Mouse (Mus musculus): ENCODE measurements around the gene Gm20521. TPM values are rescaled to one million over a fixed set of nuclear protein-coding genes. Genes with fewer than 3 reads are reported as not detected.

Gm20521 gene
- total RNA-seq (2023), result 0.83 TPM

GRCm38 (mm10) chr14:54883154-54884021, at the start of gene Gm20521, which contains the start of gene Bcl2l2:
Gene Gm20521, plus strand, starts transcription at chr14:54883441.
Gene Bcl2l2, plus strand, starts transcription at chr14:54883377.

GRCm38 (mm10) chr14:54870861-54871260, 12.4 kb upstream of the Gm20521 start, which contains the start of gene Homez:
Gene Homez, minus strand, starts transcription at chr14:54870961.

DNA sequence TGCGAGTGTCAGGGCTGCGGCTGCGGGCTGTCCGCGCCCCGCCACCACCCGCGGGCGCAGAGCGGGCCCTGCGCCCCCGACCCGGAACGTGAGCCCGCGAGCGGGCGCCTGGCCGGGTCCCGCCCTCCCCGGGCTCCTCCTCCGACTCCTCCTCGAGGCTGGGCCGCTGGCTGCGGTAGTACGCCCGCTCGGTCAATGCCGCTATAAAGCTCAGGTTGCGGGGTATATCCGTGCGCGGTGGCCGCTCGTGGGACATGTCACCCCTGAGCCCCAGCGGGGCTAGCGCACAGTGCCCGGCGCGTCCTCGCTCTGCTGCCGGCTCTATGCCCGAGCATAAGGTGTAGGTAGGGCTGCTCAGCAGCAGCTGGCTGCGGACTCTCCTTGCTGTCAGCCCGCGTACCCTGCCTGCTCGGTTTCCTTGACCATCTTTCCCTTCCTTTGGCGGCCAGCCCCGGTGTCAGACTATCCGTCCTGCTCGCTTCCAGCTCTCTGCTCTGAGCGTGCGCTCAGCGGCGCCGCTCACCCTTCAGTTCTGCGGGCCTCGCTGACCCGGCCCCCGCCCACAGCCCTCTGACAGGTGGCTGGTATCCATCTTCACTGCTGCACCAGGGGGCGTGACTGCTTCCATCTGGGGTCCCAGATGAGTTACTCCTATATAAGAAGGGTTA, 6.1 kb upstream of the Gm20521 start, which contains the start of gene Ppp1r3e:
Ppp1r3e (minus strand) TSS at position 503 of the 668 bp plus-strand sequence.

GRCm38 (mm10) chr14:54892200-54892599, 9.0 kb downstream of the Gm20521 start, which contains the start of gene Pabpn1:
Gene Pabpn1, plus strand, starts transcription at chr14:54892500.

GRCm38 (mm10) chr14:54912886-54913285, 29.6 kb downstream of the Gm20521 start, which contains the start of gene Slc22a17:
Gene Slc22a17, minus strand, starts transcription at chr14:54913132.

GRCm38 (mm10) chr14:54925349-54926342, 42.4 kb downstream of the Gm20521 start, which contains the start of gene Efs:
Gene Efs, minus strand, starts transcription at chr14:54926126.

DNA sequence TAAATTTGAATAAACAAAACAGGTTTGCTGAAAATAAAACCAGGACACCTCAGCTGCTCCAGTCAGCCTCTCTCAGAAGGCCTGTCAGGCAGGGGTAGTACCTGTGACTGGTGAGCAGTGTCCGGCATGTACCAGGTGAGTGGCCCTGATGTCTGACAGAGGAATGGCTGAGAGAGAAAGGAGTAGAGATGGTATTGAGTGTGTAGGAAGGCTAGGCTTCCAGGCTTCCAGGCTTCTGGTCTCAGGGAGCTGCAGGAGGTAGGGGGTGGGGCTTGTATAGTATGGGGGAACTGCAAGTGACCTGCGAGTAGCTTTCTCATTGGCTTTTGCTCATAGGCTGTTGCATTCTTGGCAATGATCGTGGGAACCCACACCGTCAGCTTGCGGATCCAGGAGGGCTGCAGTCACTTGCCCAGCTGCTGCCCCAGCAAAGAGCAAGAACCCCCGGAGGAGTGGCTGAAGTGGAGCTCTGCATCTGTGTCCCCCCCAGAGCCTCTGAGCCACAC, 49.5 kb downstream of the Gm20521 start, which contains the start of gene Il25:
Il25 (plus strand) TSS at position 51 of the 506 bp plus-strand sequence.

DNA sequence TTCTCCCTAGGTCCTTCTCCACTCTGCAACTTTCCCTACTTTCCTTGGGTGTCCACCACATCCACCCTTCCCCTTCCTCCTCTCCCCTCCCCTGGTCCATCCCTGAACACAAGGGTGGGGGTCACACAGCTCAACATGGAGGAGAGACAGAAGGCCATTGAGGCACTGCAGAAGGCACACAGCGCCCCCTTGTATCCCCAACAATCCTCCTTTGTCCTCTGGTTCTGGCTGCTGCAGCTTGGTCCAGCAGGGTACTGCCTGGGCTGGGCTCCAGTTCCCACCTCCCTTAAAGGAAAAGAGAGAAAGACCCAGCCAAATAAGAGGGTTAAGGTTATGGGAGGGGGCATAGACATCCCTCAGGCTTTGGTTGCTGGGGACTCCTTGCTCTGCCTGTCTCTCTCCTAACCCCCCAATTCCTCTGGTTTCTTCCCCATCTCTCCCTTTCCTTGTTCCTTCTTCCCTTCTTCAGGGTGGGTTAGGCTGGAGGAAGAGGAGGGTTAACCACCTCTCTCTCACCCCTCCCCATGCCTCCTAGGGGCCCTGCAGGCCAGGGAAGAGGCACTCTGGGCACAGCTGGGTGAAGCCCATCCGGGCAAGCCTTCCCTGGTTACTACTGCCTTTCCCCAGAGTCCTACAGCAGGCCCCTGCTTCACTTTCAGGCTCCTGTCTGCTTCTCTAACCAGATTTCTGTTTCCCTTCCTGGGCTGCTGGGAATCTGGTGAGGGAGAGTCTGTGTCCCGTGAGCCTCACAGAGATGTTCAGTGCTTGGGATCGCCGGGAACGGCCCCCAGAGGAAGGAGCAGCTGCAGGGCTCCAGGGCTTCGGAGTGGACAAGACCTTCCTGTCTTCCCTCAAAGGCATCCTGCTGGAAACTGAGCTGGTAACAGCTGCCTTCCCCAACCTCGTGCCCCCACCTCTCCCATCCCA, 52.9 kb downstream of the Gm20521 start, which contains the start of gene Cmtm5:
Cmtm5 (plus strand) TSS at position 358 of the 927 bp plus-strand sequence.

Other genes starting within 250 kb of the Gm20521 start
- gene Gm17606, start 242.5 kb upstream of the Gm20521 start, total RNA-seq (2023), result not detected
- gene Cdh24, start 242.1 kb upstream of the Gm20521 start, total RNA-seq (2023), result 6.2 TPM
- gene 1700123O20Rik, start 197.2 kb upstream of the Gm20521 start, total RNA-seq (2023), result 29.9 TPM
- gene Acin1, start 196.5 kb upstream of the Gm20521 start, total RNA-seq (2023), result 537 TPM
- gene Gm29776, start 184.6 kb upstream of the Gm20521 start, total RNA-seq (2023), result not detected
- gene Cebpe, start 171.3 kb upstream of the Gm20521 start, total RNA-seq (2023), result 0.55 TPM
- 0.43 TPM for gene Slc7a8, start 101.5 kb upstream of the Gm20521 start, total RNA-seq (2023)
- gene Rnf212b, start 69.3 kb upstream of the Gm20521 start, total RNA-seq (2023), result not detected
- gene Homez, start 12.5 kb upstream of the Gm20521 start, total RNA-seq (2023), result 6.8 TPM
- gene Ppp1r3e, start 5.9 kb upstream of the Gm20521 start, total RNA-seq (2023), result 12.5 TPM
- gene Bcl2l2, start 64 bp upstream of the Gm20521 start, total RNA-seq (2023), result 3.6 TPM
- 231 TPM for gene Pabpn1, start 9.1 kb downstream of the Gm20521 start, total RNA-seq (2023)
- 2.8 TPM for gene Slc22a17, start 29.7 kb downstream of the Gm20521 start, total RNA-seq (2023)
- not detected for gene Efs, start 42.7 kb downstream of the Gm20521 start, total RNA-seq (2023)
- not detected for gene Il25, start 49.3 kb downstream of the Gm20521 start, total RNA-seq (2023)
- not detected for gene Cmtm5, start 52.8 kb downstream of the Gm20521 start, total RNA-seq (2023)
- gene Myh6, start 83.5 kb downstream of the Gm20521 start, total RNA-seq (2023), result not detected
- not detected for gene Gm17428, start 93.5 kb downstream of the Gm20521 start, total RNA-seq (2023)
- not detected for gene Myh7, start 111.2 kb downstream of the Gm20521 start, total RNA-seq (2023)
- 87.3 TPM for gene Ngdn, start 132.0 kb downstream of the Gm20521 start, total RNA-seq (2023)
- gene Zfhx2, start 208.9 kb downstream of the Gm20521 start, total RNA-seq (2023), result 14.9 TPM
- 6.1 TPM for gene Thtpa, start 211.3 kb downstream of the Gm20521 start, total RNA-seq (2023)
- gene Ap1g2, start 223.2 kb downstream of the Gm20521 start, total RNA-seq (2023), result 131 TPM
- not detected for gene Jph4, start 233.5 kb downstream of the Gm20521 start, total RNA-seq (2023)